Mouse (Mus musculus): ENCODE results near the gene Xrcc3. TPM values are rescaled to one million over a fixed set of nuclear protein-coding genes. Genes with fewer than 3 reads are reported as not detected.

Gene Xrcc3
- polyA plus RNA-seq, 1 experiment from 2014 or later, result 11.0 TPM

GRCm38 (mm10) chr12:111756698-111757082 is 57.0 kb downstream of the Xrcc3 start:
- Histone ChIP-seq H3K4me1 (peaks cover 31% of the 10 kb centered on the region), H3K9ac (no peak overlapping the region), H3K36me3 (no peaks in the 10 kb centered on the region), H3K27ac (no peak overlapping the region), H3K9me3 (no peaks in the 10 kb centered on the region), H3K4me2 (replicated peaks) (no peak overlapping the region), H3K27me3 (no peaks in the 10 kb centered on the region), H3K4me3 (no peak overlapping the region)
- no peak for ATAC-seq (ENCODE audit: low FRiP score, low read depth)
- WGBS, result 27% methylated on average over 5 of the region's 5 CpGs

DNA sequence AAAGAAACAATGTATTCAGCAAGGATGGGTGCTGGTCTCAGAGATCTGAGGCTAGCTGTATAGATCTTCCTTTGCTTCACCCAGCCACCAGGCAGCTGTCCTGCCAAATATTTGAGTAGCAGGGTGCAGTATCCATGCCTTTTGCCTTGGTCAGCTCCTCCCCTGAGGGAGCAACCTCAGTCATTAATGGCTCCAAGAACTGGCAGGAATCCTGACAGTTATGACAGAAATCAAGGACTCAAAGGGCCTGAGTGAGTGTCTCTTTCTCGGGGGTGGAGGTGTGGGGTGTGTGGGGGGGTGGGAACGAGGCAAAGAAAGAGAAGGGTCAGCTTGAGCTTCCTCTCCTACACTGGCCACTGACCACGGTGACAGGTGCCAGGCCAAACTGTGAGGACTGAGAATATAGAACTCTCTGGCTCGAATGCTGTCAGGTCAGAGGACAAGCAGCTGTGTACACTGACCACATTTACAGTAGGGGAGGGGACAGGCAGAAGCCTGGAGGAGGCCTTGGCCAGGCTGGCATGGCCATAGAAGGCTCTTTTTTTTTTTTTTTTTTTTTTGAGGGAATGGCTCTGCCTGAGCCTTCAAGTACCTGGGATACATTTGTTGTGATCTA is 57.5 kb downstream of the Xrcc3 start:
- no peak overlapping the region for H3K4me3 ChIP-seq
- no peak overlapping the region for H3K9ac ChIP-seq
- H3K4me1 ChIP-seq, result peaks cover 27% of the 10 kb centered on the region
- no peaks in the 10 kb centered on the region for H3K9me3 ChIP-seq
- WGBS, result 58% methylated on average over 4 of the region's 4 CpGs
- no peak overlapping the region for H3K4me2 ChIP-seq (replicated peaks)
- no peak overlapping the region for H3K27ac ChIP-seq
- no peak for ATAC-seq (ENCODE audit: low FRiP score, low read depth)
- H3K27me3 ChIP-seq, result no peaks in the 10 kb centered on the region
- H3K36me3 ChIP-seq, result no peaks in the 10 kb centered on the region

- H3K27ac ChIP-seq, result no peak overlapping the region
- no peak overlapping the region for H3K4me3 ChIP-seq
- ATAC-seq (ENCODE audit: low FRiP score, low read depth), result no peak
- peaks cover 17% of the 10 kb centered on the region for H3K4me1 ChIP-seq
- no peak overlapping the region for H3K9ac ChIP-seq
- H3K27me3 ChIP-seq, result no peaks in the 10 kb centered on the region
- H3K36me3 ChIP-seq, result no peaks in the 10 kb centered on the region
- H3K9me3 ChIP-seq, result no peaks in the 10 kb centered on the region
- H3K4me2 ChIP-seq (replicated peaks), result no peak overlapping the region
- WGBS, result 67% methylated on average over 2 of the region's 2 CpGs
Observed at GRCm38 (mm10) chr12:111755231-111755630, 58.4 kb downstream of the Xrcc3 start.

GRCm38 (mm10) chr12:111754710-111755109 is 59.0 kb downstream of the Xrcc3 start:
- no peak for ATAC-seq (ENCODE audit: low FRiP score, low read depth)

DNA sequence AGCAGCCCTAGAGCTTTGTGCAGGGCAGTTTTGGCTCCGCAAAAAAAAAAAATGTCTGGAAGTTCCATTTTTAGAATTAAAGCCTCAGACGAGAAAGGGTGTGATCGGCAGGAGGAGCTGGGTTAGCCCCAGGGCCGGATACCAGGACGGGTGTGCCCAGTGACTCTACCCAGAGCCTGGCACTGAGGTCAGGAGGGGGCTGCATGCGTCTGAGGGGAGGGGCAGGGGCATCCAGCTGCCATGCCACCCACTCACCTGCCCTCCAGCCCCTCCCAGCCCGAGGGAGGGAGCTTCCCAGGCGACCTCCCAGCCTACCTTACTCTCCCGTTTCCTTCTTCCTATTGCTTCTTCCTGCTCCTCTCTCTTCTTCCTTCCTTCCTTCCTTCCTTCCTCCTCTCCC is 60.3 kb downstream of the Xrcc3 start:
- WGBS, result 57% methylated on average over 9 of the region's 9 CpGs
- H3K9ac ChIP-seq, result peak overlapping the region; percentile 21; the same call in 1 of the 2 replicates
- H3K27ac ChIP-seq, result no peak overlapping the region
- no peak for ATAC-seq (ENCODE audit: low FRiP score, low read depth)
- H3K36me3 ChIP-seq, result no peaks in the 10 kb centered on the region
- H3K4me1 ChIP-seq, result peaks cover 10% of the 10 kb centered on the region
- no peaks in the 10 kb centered on the region for H3K9me3 ChIP-seq
- no peak overlapping the region for H3K4me2 ChIP-seq (replicated peaks)
- H3K4me3 ChIP-seq, result no peak overlapping the region
- no peaks in the 10 kb centered on the region for H3K27me3 ChIP-seq

More at GRCm38 (mm10) chr12:111754710-111755109, 59.0 kb downstream of the Xrcc3 start:
- Histone ChIP-seq H3K4me2 (replicated peaks) (no peak overlapping the region), H3K9me3 (no peaks in the 10 kb centered on the region), H3K9ac (no peak overlapping the region), H3K27ac (no peak overlapping the region), H3K4me1 (peaks cover 12% of the 10 kb centered on the region), H3K4me3 (no peak overlapping the region), H3K27me3 (no peaks in the 10 kb centered on the region), H3K36me3 (no peaks in the 10 kb centered on the region)

Other genes with a start within 250 kb of the Xrcc3 start
- gene Mark3, start 239.3 kb downstream of the Xrcc3 start, polyA plus RNA-seq (2015; fragmentation: Nextera tagmentation; extraction: Ambion mirVana), result 40.3 and 43.8 TPM in 2 replicates
- 128 and 135 TPM in 2 replicates for gene Ckb, start 141.5 kb downstream of the Xrcc3 start, polyA plus RNA-seq (2015; fragmentation: Nextera tagmentation; extraction: Ambion mirVana)
- 10.7 and 13.0 TPM in 2 replicates for gene Trmt61a, start 135.8 kb downstream of the Xrcc3 start, polyA plus RNA-seq (2015; fragmentation: Nextera tagmentation; extraction: Ambion mirVana)
- gene Bag5, start 100.6 kb downstream of the Xrcc3 start, polyA plus RNA-seq (2015; fragmentation: Nextera tagmentation; extraction: Ambion mirVana), result 62.7 and 63.0 TPM in 2 replicates
- 60.8 and 61.0 TPM in 2 replicates for gene Apopt1, start 100.6 kb downstream of the Xrcc3 start, polyA plus RNA-seq (2015; fragmentation: Nextera tagmentation; extraction: Ambion mirVana)
- 112 and 113 TPM in 2 replicates for gene Klc1, start 55.0 kb downstream of the Xrcc3 start, polyA plus RNA-seq (2015; fragmentation: Nextera tagmentation; extraction: Ambion mirVana)
- gene Zfyve21, start 297 bp upstream of the Xrcc3 start, polyA plus RNA-seq (2015; fragmentation: Nextera tagmentation; extraction: Ambion mirVana), result 105 and 111 TPM in 2 replicates
- 12.0 and 13.2 TPM in 2 replicates for gene Ppp1r13b, start 94.2 kb upstream of the Xrcc3 start, polyA plus RNA-seq (2015; fragmentation: Nextera tagmentation; extraction: Ambion mirVana)
- gene Atp5mpl, start 153.1 kb upstream of the Xrcc3 start, polyA plus RNA-seq (2015; fragmentation: Nextera tagmentation; extraction: Ambion mirVana), result 622 and 628 TPM in 2 replicates
- 0.68 and 0.98 TPM in 2 replicates for gene Tdrd9, start 157.7 kb upstream of the Xrcc3 start, polyA plus RNA-seq (2015; fragmentation: Nextera tagmentation; extraction: Ambion mirVana)
- gene Rd3l, start 167.4 kb upstream of the Xrcc3 start, polyA plus RNA-seq (2015; fragmentation: Nextera tagmentation; extraction: Ambion mirVana), result not detected in 2 replicates